Mouse (Mus musculus) CD4-positive, CD25-positive, alpha-beta regulatory T cell, adult 4 months (primary cell): ENCODE results near the gene Spata21. TPM values are rescaled to one million over a fixed set of nuclear protein-coding genes. Genes with fewer than 3 reads are reported as not detected.

Experiments used
- ATAC-seq: one replicate; pipeline ENCODE4 v1.8.0; 2017
- polyA plus RNA-seq, 2 experiments: library from polyadenylated mRNA; unstranded; fragments of 100-300 nt; shearing (Covaris generic); gene quantifications; one replicate each; pipeline ENCODE4 v1.2.1; 2017

The Spata21 gene
- polyA plus RNA-seq, 2 experiments from 2014 or later, result 1.0 to 1.2 TPM

DNA sequence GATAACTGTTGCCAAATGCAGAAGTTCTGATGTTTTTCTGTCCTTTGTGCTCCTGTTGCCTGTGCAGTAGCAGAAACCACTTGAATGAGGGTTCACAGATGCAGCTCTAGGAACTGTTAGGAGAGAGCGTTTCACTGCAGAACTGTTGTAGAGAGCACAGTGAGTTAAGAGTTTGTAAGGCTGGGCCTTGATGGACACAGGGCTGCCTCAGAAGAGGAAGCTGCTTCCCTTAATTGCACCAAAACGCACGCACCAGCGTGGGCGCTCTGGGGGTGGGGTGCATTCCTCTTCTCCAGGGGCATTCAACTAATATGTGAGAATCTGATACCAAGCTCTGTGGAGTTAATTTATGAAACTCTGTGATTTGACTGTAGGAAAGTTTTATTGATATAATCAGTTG lies 71.5 kb downstream of the Spata21 start:
- ATAC-seq, result no peak

DNA sequence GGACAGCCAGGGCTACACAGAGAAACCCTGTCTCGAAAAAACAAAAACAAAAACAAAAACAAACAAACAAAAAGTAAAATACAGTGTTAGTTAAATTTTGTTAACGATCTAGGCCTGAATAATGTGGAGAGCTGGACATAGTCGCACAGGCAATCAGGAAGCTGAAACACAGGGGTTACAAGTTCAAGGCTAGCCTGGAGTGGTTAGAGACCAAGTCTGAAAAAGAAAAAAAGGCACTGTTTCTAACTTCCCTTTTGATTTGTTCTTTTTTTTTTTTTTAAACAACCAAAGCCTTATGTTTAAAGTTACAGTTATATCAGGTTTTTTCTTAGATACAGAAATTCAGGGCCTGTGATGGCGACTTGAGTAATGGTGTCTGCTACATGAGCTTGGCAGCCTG lies 72.1 kb downstream of the Spata21 start:
- ATAC-seq, result no peak

DNA sequence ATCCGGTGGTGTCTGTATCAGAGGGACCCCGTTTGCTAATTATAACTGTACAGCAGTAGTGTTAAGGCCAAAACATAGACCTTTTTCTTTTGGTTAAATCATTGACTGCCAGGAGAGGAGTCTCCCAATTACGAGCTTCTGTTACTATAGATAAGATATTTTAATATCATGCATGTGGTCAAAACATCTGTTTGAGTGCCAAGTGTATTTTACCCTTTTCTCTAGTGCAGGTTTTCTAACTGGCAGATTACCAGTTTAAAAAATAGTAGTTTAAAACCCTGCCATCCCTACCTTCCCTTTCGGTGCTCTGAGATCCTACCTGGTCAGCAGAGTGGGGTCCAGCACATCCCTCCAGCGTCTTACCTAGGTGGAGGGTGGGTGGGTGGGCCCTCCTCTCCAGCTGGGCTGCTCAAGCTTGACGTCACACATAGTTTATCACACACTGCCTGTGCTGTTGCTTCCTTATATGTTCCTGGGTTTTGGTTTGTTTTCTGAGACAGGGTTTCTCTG lies 73.6 kb downstream of the Spata21 start:
- no peak for ATAC-seq

Other genes starting within 250 kb of the Spata21 start
- gene Padi1, start 242.6 kb upstream of the Spata21 start, polyA plus RNA-seq, result under 1 TPM; 0.61 to 0.63 TPM
- 10 to 100 TPM; 11.4 to 13.8 TPM for gene Padi2, start 182.0 kb upstream of the Spata21 start, polyA plus RNA-seq
- 100 to 1,000 TPM; 250 to 293 TPM for gene Sdhb, start 127.1 kb upstream of the Spata21 start, polyA plus RNA-seq
- gene Atp13a2, start 101.5 kb upstream of the Spata21 start, polyA plus RNA-seq, result 1 to 10 TPM; 4.0 to 5.9 TPM
- gene Mfap2, start 77.9 kb upstream of the Spata21 start, polyA plus RNA-seq, result not detected
- 1 to 10 TPM in 1 of 2 experiments, not detected in 1; 1.4 TPM for gene Crocc, start 27.8 kb upstream of the Spata21 start, polyA plus RNA-seq
- gene Necap2, start 10.0 kb upstream of the Spata21 start, polyA plus RNA-seq, result 100 to 1,000 TPM in 1 of 2 experiments, 10 to 100 TPM in 1; 83.0 to 153 TPM
- 10 to 100 TPM; 38.1 to 76.7 TPM for gene Szrd1, start 51.4 kb downstream of the Spata21 start, polyA plus RNA-seq
- gene Fbxo42, start 59.6 kb downstream of the Spata21 start, polyA plus RNA-seq, result 1 to 10 TPM; 5.1 to 6.2 TPM
- 1 to 10 TPM; 3.0 to 4.7 TPM for gene Rsg1, start 125.6 kb downstream of the Spata21 start, polyA plus RNA-seq
- gene Arhgef19, start 151.2 kb downstream of the Spata21 start, polyA plus RNA-seq, result not detected
- gene Epha2, start 212.9 kb downstream of the Spata21 start, polyA plus RNA-seq, result under 1 TPM in 1 of 2 experiments, not detected in 1; 0.34 TPM